Mouse (Mus musculus): Measurements from ENCODE around the gene Raet1e.
"Not testable (repeated sequence)": the region's sequence is repeated elsewhere in the genome, so short reads cannot be mapped to it uniquely, and the experiment has no call there.

DNA sequence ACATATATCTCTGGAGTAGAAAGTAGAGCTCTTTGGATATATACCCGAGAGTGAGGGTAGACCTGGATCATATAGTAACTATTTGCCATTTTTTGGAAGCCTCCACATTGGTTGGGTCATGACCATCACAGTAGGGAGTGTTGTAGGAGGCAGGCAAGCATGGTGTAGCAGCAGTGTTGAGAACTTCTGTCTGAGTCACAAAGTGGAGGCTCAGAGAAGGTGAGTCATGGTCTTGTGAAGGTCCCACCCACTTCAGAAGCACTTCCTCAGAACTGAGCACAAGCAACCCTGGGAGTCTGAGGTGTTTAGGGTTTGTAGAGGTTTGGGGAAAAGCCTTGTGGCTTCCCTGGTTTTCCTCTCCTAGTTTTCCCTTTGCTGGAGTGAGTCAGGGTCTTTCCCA, 199.0 kb downstream of the Raet1e start:
- not testable (repeated sequence) for TF ChIP-seq CTCF, POLR2A (IDR thresholded peaks at IDR 0.05; ENCODE audit: extremely low read depth, insufficient read depth, low read length)

All from cortical plate, adult 2 months (tissue).